Mouse (Mus musculus): ENCODE data around the gene Cfap299.
A peak's percentile ranks its signal among the peaks of the same experiment; 100 is the strongest.
"Not testable (repeated sequence)": the region's sequence is repeated elsewhere in the genome, so short reads cannot be mapped to it uniquely, and the experiment has no call there.

The Cfap299 gene

DNA sequence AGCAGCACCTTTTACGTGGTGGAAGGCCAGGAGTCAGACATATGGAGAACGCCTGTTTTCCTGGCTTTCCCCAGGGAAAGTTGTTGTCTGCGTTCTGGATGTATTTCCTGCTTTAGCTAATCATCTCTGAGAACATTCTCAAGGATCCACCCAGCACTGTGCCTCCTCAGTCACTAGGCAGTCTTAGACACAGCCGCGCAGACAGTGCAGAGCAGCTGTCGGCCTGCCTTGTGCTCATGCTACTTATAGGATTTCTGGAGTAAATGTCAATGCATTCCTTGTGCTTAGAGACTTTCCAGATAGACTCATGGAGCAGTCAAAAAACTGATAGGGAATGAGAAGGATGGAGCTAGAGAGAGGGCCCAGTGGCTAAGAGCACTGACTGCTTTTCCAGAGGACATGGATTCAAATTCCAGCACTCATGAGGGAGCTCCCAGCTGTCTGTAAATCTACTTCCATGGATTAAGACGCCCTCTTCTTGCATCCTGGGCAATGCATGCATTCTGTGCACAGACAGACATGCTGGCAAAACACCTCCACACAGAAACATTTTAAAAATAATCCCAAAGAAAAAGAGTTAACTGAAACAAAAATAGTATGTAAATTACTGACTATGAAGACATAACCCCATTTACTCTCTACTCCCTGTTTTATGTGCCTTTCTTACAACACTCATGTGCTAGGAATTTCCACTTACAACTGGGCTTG, 193.3 kb downstream of the Cfap299 start:
- DNase-seq (ENCODE audit: low read depth, low spot score): no peak

GRCm38 (mm10) chr5:98523050-98523449, 193.9 kb downstream of the Cfap299 start:
- DNase-seq (ENCODE audit: low read depth, low spot score): no peak

GRCm38 (mm10) chr5:98523783-98524182, 194.7 kb downstream of the Cfap299 start:
- DNase-seq (ENCODE audit: low read depth, low spot score): no peak

- no peak for DNase-seq (ENCODE audit: low read depth, low spot score)
Observed at GRCm38 (mm10) chr5:98541333-98541732, 212.2 kb downstream of the Cfap299 start.

- DNase-seq (ENCODE audit: low read depth, low spot score): no peak
Observed at GRCm38 (mm10) chr5:98550285-98550684, 221.2 kb downstream of the Cfap299 start.

GRCm38 (mm10) chr5:98550873-98551272, 221.8 kb downstream of the Cfap299 start:
- DNase-seq (ENCODE audit: low read depth, low spot score): no peak

DNA sequence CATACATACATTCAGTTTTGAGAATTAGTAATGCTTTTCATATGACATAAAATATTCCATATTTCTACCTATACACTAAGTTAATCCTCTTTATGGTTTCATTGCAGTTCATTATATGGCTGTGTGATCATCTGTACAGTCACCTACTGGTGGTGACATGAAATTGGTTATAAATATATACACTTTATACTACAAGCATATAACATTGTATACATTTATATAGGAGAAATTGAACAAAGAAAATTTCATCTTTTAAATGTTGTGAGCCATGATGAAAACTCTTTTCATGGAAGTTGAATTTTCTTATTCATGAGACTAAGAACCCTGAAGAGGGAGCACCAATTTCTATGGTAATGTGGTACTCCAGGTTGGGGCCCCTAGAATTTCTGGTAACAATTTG, 223.3 kb downstream of the Cfap299 start, which contains the start of gene Gm11111:
Gene Gm11111 (plus strand): TSS at position 301 of the 400 bp plus-strand sequence.
- DNase-seq (ENCODE audit: low read depth, low spot score): no peak

DNA sequence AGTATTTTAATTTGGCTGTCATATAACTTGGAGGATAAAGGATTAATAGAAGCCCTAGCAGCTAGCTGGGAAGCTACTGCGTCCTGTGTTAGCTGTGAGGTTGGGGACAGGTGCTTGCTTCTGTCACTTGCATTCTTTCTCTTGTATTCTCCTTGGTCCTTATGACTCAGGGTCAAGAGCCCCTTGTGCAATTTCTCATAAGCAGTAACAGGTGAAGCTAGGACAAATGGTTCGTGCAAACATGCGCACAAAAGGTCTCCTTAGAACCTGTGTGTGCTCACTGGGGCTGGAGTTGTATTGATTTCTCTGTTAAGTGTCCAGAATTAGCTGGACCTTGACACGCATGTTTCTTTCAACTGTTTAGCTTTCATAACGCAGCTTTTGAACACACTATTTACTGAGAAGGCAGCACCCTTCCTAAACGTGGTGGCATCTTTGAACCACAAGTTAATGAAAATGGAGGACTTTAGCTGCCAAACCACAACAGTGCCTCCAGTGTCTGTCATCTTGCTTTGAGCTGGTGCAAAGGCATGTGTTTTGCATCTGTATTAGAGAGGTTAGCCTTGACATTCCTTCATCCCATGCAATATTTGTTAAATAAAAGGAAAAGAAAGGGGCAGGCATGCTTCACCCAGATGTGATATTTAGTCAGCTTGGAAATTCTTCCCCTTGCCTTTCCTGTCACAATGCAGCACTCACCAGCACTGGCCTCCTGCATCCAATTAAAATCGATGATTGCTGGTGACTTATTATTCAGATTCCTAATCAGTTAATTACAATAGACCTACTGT, 223.9 kb downstream of the Cfap299 start:
- DNase-seq (ENCODE audit: low read depth, low spot score): peak; percentile 45

- no peak for DNase-seq (ENCODE audit: low read depth, low spot score)
Observed at GRCm38 (mm10) chr5:98561301-98561700, 232.2 kb downstream of the Cfap299 start.

DNA sequence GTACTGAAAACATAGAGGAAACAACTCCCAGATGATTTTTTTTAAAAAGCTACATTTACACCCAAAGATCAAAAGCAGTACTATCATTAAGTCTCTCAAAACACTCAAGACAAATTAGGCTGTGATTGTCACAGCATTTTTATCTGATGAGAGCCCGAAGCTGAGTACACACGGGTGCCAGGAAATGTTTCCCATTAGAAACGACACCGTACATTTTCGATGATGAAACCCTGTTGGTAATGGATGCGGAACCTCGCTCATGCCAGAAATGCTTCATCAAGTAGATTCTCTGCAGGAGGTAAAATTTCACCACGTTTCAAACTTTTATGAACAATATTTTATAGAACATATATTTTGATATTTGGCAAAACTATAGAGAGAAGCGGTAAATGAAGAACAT, 233.7 kb downstream of the Cfap299 start:
- no peak for DNase-seq (ENCODE audit: low read depth, low spot score)

- no peak for DNase-seq (ENCODE audit: low read depth, low spot score)
Observed at GRCm38 (mm10) chr5:98563801-98564200, 234.7 kb downstream of the Cfap299 start.

- peak; percentile 76 for DNase-seq (ENCODE audit: low read depth, low spot score)
Observed at GRCm38 (mm10) chr5:98566461-98567193, 237.5 kb downstream of the Cfap299 start.

GRCm38 (mm10) chr5:98568481-98568880, 239.4 kb downstream of the Cfap299 start:
- no peak for DNase-seq (ENCODE audit: low read depth, low spot score)

- DNase-seq (ENCODE audit: low read depth, low spot score): no peak
Observed at GRCm38 (mm10) chr5:98569029-98569513, 240.0 kb downstream of the Cfap299 start.

- peak; percentile 7 for DNase-seq (ENCODE audit: low read depth, low spot score)
Observed at GRCm38 (mm10) chr5:98572392-98572791, 243.3 kb downstream of the Cfap299 start.

DNA sequence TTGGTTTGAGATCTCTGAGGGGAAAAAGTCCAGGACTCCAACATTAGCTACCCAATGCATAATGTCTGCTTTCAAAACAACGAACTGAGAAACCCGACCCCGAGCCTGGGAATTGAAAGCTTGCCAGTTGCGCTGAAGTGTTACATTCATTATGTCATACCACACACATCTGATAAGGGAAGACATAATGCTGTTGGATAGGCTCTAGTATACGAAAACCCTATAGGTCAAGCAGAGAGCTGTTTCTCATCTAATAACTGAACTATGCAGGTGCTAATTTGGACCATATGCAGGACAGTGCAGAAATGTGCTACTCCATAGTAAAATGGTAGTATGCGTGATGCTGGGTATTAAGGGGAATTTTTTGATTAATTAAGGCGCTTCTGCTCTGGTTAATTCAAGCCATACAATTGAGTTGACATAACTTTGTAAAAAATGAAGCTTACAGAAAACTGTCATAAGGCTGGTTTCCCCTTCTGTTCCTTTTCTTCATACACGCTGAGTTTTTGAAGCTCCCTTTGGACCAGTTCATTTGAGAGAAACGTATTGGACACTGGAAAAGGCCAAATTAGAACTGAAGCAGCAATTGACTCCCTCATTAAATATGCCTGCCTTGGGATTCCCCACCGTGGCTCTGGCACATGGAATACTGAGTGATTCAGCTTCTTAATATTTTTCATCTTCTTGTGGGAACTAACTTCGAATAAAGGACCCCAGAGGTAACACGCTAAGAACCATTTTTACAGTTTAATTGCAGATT, 245.8 kb downstream of the Cfap299 start:
- no peak for DNase-seq (ENCODE audit: low read depth, low spot score)

GRCm38 (mm10) chr5:98575471-98575834, 246.3 kb downstream of the Cfap299 start:
- no peak for DNase-seq (ENCODE audit: low read depth, low spot score)

- DNase-seq (ENCODE audit: low read depth, low spot score): not testable (repeated sequence)
Observed at GRCm38 (mm10) chr5:98576538-98576937, 247.4 kb downstream of the Cfap299 start.

- no peak for DNase-seq (ENCODE audit: low read depth, low spot score)
Observed at GRCm38 (mm10) chr5:98578398-98578797, 249.3 kb downstream of the Cfap299 start.

GRCm38 (mm10) chr5:98580811-98581210, 251.7 kb downstream of the Cfap299 start:
- DNase-seq (ENCODE audit: low read depth, low spot score): no peak

DNA sequence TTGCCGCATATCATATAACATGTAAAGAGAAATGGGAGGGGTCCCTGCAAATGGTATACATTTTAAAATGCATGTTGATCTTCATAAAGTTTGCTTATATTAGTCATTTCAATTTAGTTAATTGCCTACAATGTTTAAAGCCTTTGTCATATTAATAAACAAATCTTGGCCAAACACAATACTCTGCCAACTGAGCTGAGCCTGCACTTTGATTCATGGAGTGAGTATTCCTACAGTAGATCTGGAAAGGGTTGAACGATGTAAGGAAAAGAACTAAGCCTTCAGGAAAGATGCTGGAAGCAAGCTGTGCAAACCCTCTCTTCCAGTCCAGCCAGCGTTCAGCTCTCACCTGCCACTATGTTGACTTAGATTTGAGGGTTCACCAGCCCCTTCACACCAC, 252.9 kb downstream of the Cfap299 start:
- no peak for DNase-seq (ENCODE audit: low read depth, low spot score)
